Mouse (Mus musculus) yolk sac, embryonic 10.5 days (tissue): ENCODE measurements around the gene Fgfr2.

ENCODE experiments used
- DNase-seq: peaks from one replicate; pipeline ENCODE4 v3.0.0-alpha.2; 2017; ENCODE audit warnings: low spot score

Gene Fgfr2

GRCm38 (mm10) chr7:133040688-133041345, 82.3 kb downstream of the Fgfr2 start:
- DNase-seq, result no peak

GRCm38 (mm10) chr7:133039556-133040255, 83.4 kb downstream of the Fgfr2 start:
- DNase-seq, result no peak

- DNase-seq, result no peak
Measured at GRCm38 (mm10) chr7:133037618-133038017, 85.5 kb downstream of the Fgfr2 start.

- DNase-seq, result peak; percentile 57
Measured at GRCm38 (mm10) chr7:133037217-133037616, 85.9 kb downstream of the Fgfr2 start.

GRCm38 (mm10) chr7:133035901-133036300, 87.2 kb downstream of the Fgfr2 start:
- no peak for DNase-seq

- no peak for DNase-seq
Measured at GRCm38 (mm10) chr7:133032589-133033203, 90.5 kb downstream of the Fgfr2 start.

GRCm38 (mm10) chr7:133029496-133030047, 93.6 kb downstream of the Fgfr2 start:
- no peak for DNase-seq

GRCm38 (mm10) chr7:133029004-133029403, 94.1 kb downstream of the Fgfr2 start:
- DNase-seq, result no peak

GRCm38 (mm10) chr7:133027930-133028329, 95.2 kb downstream of the Fgfr2 start:
- no peak for DNase-seq

- no peak for DNase-seq
Measured at GRCm38 (mm10) chr7:133024694-133025093, 98.5 kb downstream of the Fgfr2 start.

GRCm38 (mm10) chr7:133019481-133020020, 103.6 kb downstream of the Fgfr2 start:
- DNase-seq, result no peak

- DNase-seq, result no peak
Measured at GRCm38 (mm10) chr7:133018961-133019360, 104.2 kb downstream of the Fgfr2 start.

- DNase-seq, result no peak
Measured at GRCm38 (mm10) chr7:133015416-133016070, 107.6 kb downstream of the Fgfr2 start.

- DNase-seq, result no peak
Measured at GRCm38 (mm10) chr7:133014631-133015030, 108.5 kb downstream of the Fgfr2 start.

- no peak for DNase-seq
Measured at GRCm38 (mm10) chr7:133013923-133014322, 109.2 kb downstream of the Fgfr2 start.

- peak; percentile 64 for DNase-seq
Measured at GRCm38 (mm10) chr7:133012637-133013366, 110.3 kb downstream of the Fgfr2 start.

- DNase-seq, result no peak
Measured at GRCm38 (mm10) chr7:133011611-133012010, 111.5 kb downstream of the Fgfr2 start.

- DNase-seq, result no peak
Measured at GRCm38 (mm10) chr7:133011191-133011590, 112.0 kb downstream of the Fgfr2 start.

GRCm38 (mm10) chr7:133010477-133010876, 112.7 kb downstream of the Fgfr2 start:
- DNase-seq, result no peak

GRCm38 (mm10) chr7:133009676-133010075, 113.5 kb downstream of the Fgfr2 start:
- no peak for DNase-seq

- no peak for DNase-seq
Measured at GRCm38 (mm10) chr7:133008663-133009062, 114.5 kb downstream of the Fgfr2 start.
